Mouse (Mus musculus): Measurements from ENCODE around the gene Slc30a5. TPM values are rescaled to one million over a fixed set of nuclear protein-coding genes. Genes with fewer than 3 reads are reported as not detected.
"Not testable (repeated sequence)": the region's sequence is repeated elsewhere in the genome, so short reads cannot be mapped to it uniquely, and the experiment has no call there.

Slc30a5 gene
- total RNA-seq, 4 experiments from 2014 or later = 38.9 to 45.2 (median 41.4) TPM

GRCm38 (mm10) chr13:100841741-100842140 is 8.5 kb upstream of the Slc30a5 start:
- no peak for DNase-seq (ENCODE audit: low spot score in 2 of 2)

- DNase-seq (ENCODE audit: low spot score in 2 of 2) = no peak
Observed at GRCm38 (mm10) chr13:100834777-100835176, 1.6 kb upstream of the Slc30a5 start.

- no peak for DNase-seq (ENCODE audit: low spot score in 2 of 2)
Observed at GRCm38 (mm10) chr13:100833640-100834002, 394 bp upstream of the Slc30a5 start.

- DNase-seq (ENCODE audit: low spot score in 2 of 2) = no peak
Observed at GRCm38 (mm10) chr13:100832188-100832587, 1.0 kb downstream of the Slc30a5 start.

- no peak for DNase-seq (ENCODE audit: low spot score in 2 of 2)
Observed at GRCm38 (mm10) chr13:100831123-100831522, 2.1 kb downstream of the Slc30a5 start.

DNA sequence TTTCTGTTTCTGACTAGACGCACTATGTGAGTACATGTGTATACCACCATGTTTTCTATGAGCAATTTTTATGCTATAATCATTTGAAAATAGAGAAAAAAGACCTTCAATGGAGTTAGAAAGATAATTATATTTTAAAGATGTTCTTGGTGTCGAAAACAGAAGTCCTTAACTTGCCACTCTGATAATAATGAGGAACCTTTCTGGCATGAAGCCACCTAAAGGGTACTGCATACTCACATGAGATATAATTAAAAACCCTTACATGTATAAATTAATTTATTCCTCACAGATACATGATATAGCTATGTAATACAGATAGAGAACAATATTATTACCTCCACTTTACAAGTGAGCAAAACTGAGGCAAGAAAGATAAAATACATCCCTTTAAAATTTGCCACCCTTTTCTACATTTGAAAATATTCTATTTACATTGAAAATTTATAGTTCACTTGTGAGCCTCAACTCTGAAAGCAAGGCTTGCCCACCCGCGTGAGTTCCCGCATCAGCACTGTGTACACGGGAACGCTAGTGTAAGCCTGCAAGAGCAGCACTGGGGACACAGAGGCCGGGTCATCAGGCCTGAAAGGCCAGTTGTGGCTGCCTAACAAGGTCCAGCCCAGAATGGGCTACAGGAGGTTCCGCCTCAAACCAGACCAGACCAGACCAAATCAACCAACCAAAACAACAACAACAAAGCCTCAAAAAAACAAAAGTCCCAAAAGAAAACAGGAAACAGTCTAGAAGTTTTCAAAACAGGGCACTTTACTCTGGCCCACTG is 7.4 kb downstream of the Slc30a5 start:
- DNase-seq (ENCODE audit: low spot score in 2 of 2) = no peak

- no peak for DNase-seq (ENCODE audit: low spot score in 2 of 2)
Observed at GRCm38 (mm10) chr13:100824916-100825315, 8.3 kb downstream of the Slc30a5 start.

GRCm38 (mm10) chr13:100824306-100824705 is 8.9 kb downstream of the Slc30a5 start:
- no peak for DNase-seq (ENCODE audit: low spot score in 2 of 2)

DNA sequence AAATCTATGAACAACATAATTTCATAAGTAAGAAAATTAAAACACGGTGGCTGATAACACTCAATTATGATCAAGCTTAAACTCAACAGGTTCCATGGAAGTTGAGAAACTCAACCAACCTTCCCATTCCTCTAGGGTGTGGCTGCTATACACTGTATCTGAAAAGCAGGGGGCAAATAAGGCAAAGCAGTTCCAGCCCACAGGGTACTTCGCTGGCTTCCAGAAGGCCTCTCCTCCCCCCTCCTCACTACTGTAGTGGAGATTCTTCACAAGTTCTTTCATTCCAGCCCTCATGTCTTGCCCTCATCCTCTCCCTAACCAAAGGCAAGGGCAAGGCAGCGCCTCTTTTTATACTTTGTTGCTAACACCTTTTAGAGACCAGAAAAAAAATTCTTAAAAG is 9.4 kb downstream of the Slc30a5 start:
- DNase-seq (ENCODE audit: low spot score in 2 of 2) = no peak

DNA sequence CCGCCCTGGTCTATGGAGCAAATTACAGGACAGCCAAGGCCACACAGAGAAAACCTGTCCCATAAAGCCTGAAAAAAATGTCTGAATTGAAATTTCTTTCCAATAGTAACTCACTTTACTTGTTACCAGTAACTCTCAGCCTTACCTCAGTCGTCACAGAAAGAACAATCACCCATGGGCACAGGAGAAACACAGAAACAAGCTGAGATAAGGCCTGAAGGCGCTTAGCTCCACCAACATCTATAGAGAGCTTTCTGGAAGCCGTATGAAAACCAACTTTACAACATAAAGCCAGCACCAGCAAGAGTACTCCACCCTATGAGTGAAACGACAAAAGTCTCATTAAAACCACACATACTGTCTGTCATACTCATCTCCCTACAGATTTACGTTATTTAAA is 18.8 kb downstream of the Slc30a5 start:
- no peak for DNase-seq (ENCODE audit: low spot score in 2 of 2)

- DNase-seq (ENCODE audit: low spot score in 2 of 2) = no peak
Observed at GRCm38 (mm10) chr13:100805776-100806175, 27.5 kb downstream of the Slc30a5 start.

DNA sequence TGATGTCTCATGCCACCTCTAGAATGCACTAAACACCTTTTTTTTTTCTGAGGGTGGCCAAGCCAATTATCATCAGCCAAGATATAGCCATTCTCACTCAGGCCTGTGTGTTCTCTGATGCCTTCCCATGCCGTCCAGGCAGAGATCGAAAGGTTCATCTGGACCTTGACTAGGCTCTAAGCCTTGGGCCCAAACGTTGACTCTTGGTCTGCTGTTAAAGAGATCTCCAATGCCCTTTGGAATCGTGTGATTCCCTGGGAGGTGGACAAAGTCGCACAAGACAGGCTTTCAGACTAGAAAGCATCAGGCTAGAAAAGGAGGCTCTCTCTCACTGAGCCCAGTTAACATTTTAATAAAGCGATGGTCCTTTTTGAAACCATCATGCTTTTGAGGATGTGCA is 36.1 kb downstream of the Slc30a5 start:
- DNase-seq (ENCODE audit: low spot score in 2 of 2) = no peak

DNA sequence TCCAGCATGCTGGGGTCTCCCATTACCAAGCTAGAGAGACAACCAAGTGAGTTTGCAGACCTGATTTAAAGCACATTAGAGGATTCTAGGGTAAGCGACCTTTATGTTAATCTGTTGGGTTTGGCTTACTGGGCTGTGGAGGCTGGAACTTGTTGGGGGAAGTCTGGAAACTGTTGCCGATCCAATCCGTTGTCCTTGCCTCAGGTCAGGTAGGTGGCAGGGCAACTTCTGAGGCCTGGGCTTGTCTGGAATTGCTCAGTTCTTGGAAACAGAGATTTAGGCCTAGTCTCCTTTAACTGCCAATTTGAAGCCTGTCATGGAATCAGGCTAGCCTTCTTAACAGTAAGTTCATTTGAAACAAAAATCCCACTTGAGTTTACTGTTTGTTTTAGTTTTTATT is 44.1 kb downstream of the Slc30a5 start:
- DNase-seq (ENCODE audit: low spot score in 2 of 2) = no peak

DNA sequence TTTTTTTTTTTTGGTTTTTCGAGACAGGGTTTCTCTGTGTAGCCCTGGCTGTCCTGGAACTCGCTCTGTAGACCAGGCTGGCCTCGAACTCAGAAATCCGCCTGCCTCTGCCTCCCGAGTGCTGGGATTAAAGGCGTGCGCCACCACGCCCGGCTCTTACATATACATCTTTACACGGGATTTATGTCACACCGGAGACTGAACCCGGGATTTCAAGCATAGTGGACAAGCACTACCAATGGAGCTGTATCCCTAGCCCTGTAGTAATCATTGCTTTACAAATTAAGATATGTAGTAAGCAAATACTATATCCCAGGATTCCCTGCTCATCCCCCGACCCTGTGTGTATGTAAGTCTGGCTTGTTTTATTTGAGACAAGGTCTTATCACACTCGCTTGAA is 45.2 kb downstream of the Slc30a5 start:
- DNase-seq (ENCODE audit: low spot score in 2 of 2) = not testable (repeated sequence)

DNA sequence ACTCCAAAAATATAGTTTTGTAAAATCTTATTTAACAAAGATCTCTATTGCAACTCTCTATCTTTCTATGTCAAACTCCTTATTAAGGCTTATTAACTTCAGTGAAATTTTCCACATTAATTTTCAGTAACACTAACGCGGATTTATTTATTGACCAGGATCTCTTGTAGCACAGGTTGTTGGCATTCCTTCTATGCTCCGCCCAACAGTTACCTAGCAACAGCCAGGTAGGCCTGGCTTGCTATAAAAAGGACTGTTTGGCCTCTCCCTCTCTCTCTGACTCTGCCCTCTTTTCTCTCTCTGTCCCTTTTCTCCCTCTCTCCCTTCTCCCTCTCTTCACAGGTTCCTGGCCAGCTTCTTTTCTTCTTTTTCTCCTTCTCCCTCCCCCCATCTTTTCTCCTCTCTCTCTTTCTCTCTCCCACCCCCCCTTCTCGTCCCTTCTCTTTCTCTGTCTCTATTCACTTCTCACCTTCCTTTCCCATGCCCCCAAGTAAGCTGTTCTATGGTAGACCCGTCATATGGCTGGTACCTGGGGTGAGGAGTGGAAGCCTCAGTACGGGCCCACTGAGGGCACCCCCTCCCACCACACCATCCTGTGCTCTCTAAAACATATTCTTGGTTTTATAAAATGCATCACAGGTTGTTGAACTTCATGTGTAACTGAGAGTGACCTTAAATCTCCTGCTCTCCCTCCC is 45.8 kb downstream of the Slc30a5 start:
- no peak for DNase-seq (ENCODE audit: low spot score in 2 of 2)

DNA sequence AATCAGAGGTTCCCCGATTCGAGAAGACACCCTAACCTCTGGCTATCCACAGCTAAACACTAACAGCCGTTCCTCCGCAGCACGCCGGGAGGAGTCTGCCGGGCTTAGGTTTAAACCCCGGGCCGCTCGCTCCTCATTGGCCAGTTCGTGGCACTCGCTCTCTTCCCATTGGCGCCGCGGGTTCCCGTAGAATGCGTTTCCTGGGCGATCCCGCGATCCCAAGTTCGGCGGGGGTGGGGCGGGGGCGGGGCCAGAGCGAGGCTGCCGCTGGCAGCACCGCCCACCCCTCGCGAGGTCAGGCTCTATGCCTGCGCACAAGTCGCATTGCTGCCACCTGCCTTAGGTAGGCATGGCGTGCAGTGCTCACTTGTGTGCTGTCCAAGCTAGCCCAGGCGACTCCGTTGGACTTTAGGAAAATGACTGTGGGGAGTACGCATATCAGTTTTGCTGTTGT is 46.8 kb downstream of the Slc30a5 start, which contains the start of gene Ccnb1:
Ccnb1 (minus strand) TSS at position 157 of the 454 bp plus-strand sequence.
- DNase-seq (ENCODE audit: low spot score in 2 of 2) = peak; percentile 67 to 80

DNA sequence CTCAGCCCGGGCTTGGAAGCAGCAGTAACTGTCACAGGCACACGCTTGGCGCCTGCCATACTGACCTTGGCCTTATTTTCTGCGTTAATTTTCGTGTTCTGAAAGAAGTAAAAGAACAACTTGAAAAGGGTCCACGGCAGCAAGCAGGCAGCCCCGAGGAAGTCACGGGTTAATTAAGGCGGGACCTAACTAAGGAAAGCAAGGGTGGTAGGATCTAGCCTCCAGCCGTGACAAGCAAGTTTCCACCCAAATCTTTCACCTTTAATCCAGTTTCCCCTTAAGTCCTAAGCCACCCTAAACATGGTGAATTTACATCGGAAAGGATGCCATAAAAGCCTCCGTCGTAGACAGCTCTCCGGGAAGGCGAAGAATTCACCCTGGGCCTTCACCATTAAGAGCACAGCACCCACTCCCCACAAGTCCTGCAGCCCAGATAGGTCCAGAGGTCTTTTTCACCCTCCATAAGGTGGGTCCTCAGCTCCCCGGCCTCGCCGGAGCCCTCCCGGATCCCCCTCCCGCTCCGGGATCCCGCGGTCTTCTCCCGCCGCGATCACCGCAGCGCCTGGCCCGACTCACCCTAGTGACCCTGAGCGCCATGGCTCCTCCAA is 47.3 kb downstream of the Slc30a5 start:
- no peak for DNase-seq (ENCODE audit: low spot score in 2 of 2)

DNA sequence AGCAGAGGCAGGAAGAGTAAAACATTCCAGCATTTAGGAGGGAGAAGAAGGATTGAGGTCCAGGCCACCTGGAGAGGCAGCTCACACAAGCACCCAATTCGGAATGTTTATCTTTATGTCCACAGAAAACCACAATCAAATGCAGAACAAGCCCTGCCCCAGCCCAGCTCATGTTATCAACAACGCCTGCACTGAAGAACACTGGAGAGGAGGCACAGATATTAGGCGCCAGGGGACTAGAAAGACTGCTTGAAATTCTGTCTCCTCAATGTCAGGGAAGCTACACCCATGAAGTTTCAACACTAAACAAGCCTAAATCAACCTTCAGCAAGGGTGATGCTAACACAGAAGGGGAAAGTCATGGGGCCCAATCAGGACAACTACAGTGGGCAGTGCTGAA is 55.7 kb downstream of the Slc30a5 start:
- DNase-seq (ENCODE audit: low spot score in 2 of 2) = no peak

DNA sequence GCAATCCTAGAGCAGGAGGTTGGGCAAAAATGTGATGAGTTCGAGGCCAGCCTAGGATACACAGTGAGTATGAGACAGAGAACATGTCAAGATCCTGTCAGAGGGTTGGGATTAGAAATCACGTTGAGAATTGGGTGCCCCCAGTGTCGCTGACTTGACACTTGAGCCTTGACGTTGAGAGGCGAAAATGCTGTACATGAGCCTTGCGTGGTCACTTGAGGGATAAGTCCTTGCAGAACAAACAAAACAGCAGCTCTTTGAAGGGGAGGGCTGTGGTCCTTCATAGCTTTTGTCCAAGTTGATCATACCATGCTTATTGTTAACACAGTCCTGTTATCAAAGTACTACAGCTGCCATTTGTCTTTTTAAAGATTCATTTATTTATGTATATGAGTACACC is 56.5 kb downstream of the Slc30a5 start:
- DNase-seq (ENCODE audit: low spot score in 2 of 2) = no peak

GRCm38 (mm10) chr13:100776056-100776419 is 57.2 kb downstream of the Slc30a5 start:
- DNase-seq (ENCODE audit: low spot score in 2 of 2) = no peak

GRCm38 (mm10) chr13:100775252-100776055 is 57.8 kb downstream of the Slc30a5 start, which contains the start of gene Cenph:
Gene Cenph, minus strand, starts transcription at chr13:100775899.
- peak; percentile 45 to 76 for DNase-seq (ENCODE audit: low spot score in 2 of 2)

Measured in left cerebral cortex, adult 8-10 months (tissue).